Mouse (Mus musculus) heart, embryonic 16.5 days (tissue): ENCODE measurements at regions not wholly inside any gene's neighbourhood (a gene's known extent, or its start where the extent isn't known, plus 50 kb on each side); places are given as distances from the start of the nearest gene placed in this dataset.

ENCODE experiments used
- ATAC-seq: fragments of 200-750 bp; cut with Nextera tagmentation; replicated peaks from 2 replicates; pipeline ENCODE4 v1.8.0; 2017; ENCODE audit warnings: moderate number of reproducible peaks; ENCODE audit not compliant: insufficient read depth, low FRiP score; ENCODE audit errors: extremely low read depth
- H3K27ac ChIP-seq: fragments of 300-500 bp; sonication (generic); 2 replicates; pipeline ENCODE4 v1.5.1; 2014; ENCODE audit warnings: mild to moderate bottlenecking, low read length, control low read depth, moderate library complexity
- H3K27me3 ChIP-seq: fragments of 300-500 bp; sonication (generic); 2 replicates; pipeline ENCODE4 v1.6.1; 2014; ENCODE audit warnings: low read length, mixed read lengths; ENCODE audit not compliant: control insufficient read depth, insufficient read depth
- H3K36me3 ChIP-seq: fragments of 300-500 bp; sonication (generic); 2 replicates; pipeline ENCODE4 v1.6.1; 2014; ENCODE audit not compliant: control insufficient read depth, insufficient read depth
- H3K4me1 ChIP-seq: fragments of 300-500 bp; sonication (generic); 2 replicates; pipeline ENCODE4 v1.6.1; 2014; ENCODE audit warnings: low read length, mixed read lengths; ENCODE audit not compliant: control insufficient read depth, insufficient read depth
- H3K4me2 ChIP-seq: fragments of 300-500 bp; sonication (generic); 2 replicates; pipeline ENCODE4 v1.6.1; 2014; ENCODE audit warnings: low read depth, mild to moderate bottlenecking, control low read depth, low read length
- H3K4me3 ChIP-seq: fragments of 300-500 bp; sonication (generic); 2 replicates; pipeline ENCODE4 v1.5.1; 2014; ENCODE audit warnings: mild to moderate bottlenecking, control low read depth, low read length
- H3K9ac ChIP-seq: fragments of 300-500 bp; sonication (generic); 2 replicates; pipeline ENCODE4 v1.6.1; 2014; ENCODE audit warnings: low read length, control low read depth
- H3K9me3 ChIP-seq: fragments of 300-500 bp; sonication (generic); replicated peaks from 2 replicates; pipeline ENCODE4 v1.6.1; 2016; ENCODE audit warnings: low read length; ENCODE audit not compliant: control insufficient read depth
- WGBS: fragments of 180-500 bp; shearing (Covaris S2); extraction: QIAGEN DNeasy Blood & Tissue Kit; methylation state at CpG from one replicate; pipeline ENCODE4 v1.1.7; 2014; 5-methylcytosine and 5-hydroxymethylcytosine counted together

DNA sequence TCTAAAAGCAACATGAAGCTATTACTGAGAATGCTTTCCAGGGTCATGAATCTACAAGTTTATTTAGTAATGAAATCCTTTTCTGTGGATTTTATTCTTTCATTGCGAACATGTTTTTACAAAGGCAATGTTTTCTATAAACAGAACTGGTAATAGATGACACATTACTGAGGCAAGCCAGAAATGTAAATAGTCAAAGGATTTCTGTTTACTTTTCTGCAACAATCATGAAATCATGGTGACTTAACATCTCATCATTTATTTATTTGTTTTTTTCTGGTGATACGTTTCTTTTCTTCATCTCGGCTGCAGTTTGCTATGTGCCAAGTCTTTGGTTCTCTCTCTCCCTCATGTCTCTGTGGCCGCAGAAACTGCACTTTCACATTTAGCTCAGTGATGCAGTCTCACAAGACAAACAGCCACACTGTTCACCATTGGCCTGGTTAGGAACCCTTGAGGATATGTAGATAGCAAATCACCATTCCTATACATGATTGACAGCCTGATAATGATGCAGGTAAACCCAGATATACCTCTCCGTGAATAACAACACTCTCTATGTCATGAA is 462.8 kb downstream of the Ofcc1 start:
- Histone ChIP-seq H3K4me3 (no peak overlapping the region), H3K4me2 (no peak overlapping the region), H3K4me1 (no peaks in the 10 kb centered on the region), H3K9ac (no peak overlapping the region), H3K27me3 (no peaks in the 10 kb centered on the region), H3K36me3 (no peaks in the 10 kb centered on the region), H3K27ac (no peak overlapping the region), H3K9me3 (no peaks in the 10 kb centered on the region)
- WGBS, result 71% methylated on average over 5 of the region's 5 CpGs
- no peak for ATAC-seq

DNA sequence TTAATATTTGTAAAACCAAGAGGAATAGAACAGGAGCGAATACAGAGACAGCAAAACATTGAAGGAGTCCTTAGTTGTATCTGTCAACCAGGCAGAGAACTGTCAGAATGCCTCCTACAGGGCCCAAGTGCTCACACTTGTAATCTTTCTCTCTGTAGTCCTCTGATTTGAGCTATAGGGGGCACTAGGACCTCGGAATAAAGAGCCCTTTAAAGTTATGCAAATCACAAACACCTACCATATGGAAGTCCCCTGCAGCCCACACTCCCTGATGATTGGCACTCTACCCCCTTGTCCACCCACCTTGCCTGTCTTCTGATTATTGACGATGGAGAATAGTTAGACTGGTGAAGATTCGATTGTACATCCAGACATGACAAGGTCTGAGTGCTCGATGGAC is 467.1 kb downstream of the Ofcc1 start:
- Histone ChIP-seq H3K9me3 (no peaks in the 10 kb centered on the region), H3K4me2 (no peak overlapping the region), H3K36me3 (no peaks in the 10 kb centered on the region), H3K4me1 (no peaks in the 10 kb centered on the region), H3K4me3 (no peak overlapping the region), H3K27me3 (no peaks in the 10 kb centered on the region), H3K27ac (no peak overlapping the region), H3K9ac (no peak overlapping the region)
- no peak for ATAC-seq
- WGBS, result 65% methylated on average over 5 of the region's 5 CpGs

DNA sequence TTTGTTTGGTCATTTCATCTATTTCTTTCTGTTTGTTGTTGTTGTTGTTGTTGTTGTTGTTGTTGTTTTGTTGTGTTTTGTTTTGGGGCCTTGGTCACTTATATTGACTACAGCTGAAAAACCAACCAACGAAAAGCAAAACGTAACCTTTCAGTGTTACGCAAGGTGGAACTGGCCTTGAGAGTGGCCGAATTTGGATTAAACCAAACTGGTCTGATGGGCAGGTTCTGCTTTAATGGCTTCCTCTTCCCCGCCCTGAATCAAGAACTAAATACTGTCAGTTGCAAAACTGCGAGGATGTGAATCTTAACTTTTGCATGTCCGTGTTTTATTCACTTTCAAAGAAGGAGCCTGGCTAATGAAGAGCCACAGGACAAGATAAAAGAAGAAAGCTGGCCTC is 480.2 kb downstream of the Ofcc1 start:
- Histone ChIP-seq H3K4me2 (no peak overlapping the region), H3K4me3 (no peak overlapping the region), H3K36me3 (no peaks in the 10 kb centered on the region), H3K4me1 (no peaks in the 10 kb centered on the region), H3K27me3 (no peaks in the 10 kb centered on the region), H3K27ac (no peak overlapping the region), H3K9ac (no peak overlapping the region), H3K9me3 (no peaks in the 10 kb centered on the region)
- ATAC-seq, result no peak
- WGBS, result 86% methylated on average over 7 of the region's 7 CpGs

DNA sequence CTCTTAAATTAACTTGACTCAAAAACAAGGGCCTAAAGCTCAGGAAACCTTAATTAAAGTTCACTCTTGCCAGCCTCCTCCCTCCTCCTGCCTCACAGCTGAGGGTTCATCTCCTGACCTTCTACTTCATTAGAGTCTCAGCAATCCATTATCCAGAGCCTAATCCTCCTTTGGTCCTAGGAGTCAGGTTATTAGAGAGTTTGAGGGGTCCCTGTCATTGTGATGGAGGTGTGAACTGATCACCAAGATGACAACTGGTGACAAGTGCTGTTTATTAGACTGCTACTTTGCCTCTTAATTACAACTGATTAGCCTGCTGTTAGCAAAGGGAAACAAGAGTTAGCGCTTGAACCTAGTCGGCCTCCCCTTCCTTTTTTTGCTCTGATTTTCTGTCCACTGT is 481.1 kb downstream of the Ofcc1 start:
- ATAC-seq, result no peak
- H3K9ac ChIP-seq, result no peak overlapping the region
- H3K4me1 ChIP-seq, result no peaks in the 10 kb centered on the region
- no peak overlapping the region for H3K27ac ChIP-seq
- H3K27me3 ChIP-seq, result no peaks in the 10 kb centered on the region
- 61% methylated on average over 2 of the region's 2 CpGs for WGBS
- H3K36me3 ChIP-seq, result no peaks in the 10 kb centered on the region
- H3K4me3 ChIP-seq, result no peak overlapping the region
- no peak overlapping the region for H3K4me2 ChIP-seq
- no peaks in the 10 kb centered on the region for H3K9me3 ChIP-seq

DNA sequence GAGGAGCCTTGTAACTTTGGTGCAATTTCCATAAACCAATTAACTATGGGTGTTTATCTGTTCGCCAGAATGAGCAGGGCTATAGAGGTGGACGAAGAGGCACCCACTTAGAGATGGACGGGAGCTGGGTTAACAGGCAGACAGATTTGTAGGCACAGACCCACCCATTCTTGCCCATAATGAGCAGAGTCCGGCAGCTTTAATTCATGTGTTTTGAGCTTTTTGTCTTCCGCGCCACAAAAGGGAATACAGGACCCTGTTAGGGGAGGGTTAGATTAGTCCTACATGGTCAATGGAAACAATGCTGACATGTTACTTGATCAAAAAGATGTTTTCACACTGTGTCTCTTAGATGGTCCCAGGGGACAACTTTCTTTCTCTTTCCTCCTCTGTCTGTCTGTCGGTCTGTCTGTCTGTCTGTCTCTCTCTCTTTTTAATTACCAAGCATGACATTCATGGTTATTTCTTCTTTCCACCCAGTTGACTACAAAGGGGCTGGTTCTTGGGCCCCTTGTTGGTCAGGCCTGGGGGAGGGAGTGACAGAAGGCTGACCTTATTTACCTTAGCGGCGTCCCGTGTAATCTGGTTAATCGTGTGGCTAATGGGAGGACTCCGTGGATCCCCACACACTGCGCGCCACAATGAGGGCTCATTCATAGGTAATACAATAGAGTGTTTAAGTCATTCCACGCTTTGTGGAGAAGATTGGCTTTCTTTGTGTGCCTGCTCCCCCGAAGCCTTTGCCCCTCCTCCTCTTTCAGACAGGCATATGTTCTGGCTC is 483.7 kb downstream of the Ofcc1 start:
- H3K36me3 ChIP-seq, result no peaks in the 10 kb centered on the region
- no peak overlapping the region for H3K4me2 ChIP-seq
- 77% methylated on average over 16 of the region's 16 CpGs for WGBS
- ATAC-seq, result no peak
- H3K9me3 ChIP-seq, result no peaks in the 10 kb centered on the region
- H3K27ac ChIP-seq, result no peak overlapping the region
- H3K9ac ChIP-seq, result no peak overlapping the region
- H3K27me3 ChIP-seq, result no peaks in the 10 kb centered on the region
- no peak overlapping the region for H3K4me3 ChIP-seq
- no peaks in the 10 kb centered on the region for H3K4me1 ChIP-seq

DNA sequence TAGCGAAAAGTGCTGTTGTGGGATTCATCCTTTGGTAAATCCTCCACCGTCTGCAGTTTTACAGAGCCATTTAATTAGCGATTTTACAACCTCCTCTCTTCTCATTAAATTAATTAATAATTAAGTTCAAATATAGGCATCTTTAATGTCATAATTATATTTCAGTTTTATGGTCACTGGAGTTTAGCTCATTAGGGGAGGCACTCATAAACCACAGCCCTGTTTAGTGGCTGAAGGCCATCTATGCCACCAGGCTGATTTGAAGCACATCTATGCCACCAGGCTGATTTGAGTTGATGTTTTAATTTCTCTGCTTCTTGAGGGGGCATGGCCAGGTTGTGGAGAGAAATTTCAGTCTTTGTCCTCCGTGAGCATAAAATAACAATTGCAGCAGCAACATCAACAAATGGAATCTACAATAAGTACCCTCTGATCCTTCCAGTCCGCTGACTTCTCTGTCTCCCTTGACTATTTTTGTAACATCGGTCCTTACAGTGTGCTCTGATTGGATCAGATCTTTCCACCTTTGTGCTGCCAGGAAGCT is 508.9 kb downstream of the Ofcc1 start:
- ATAC-seq, result no peak
- Histone ChIP-seq H3K9me3 (no peaks in the 10 kb centered on the region), H3K27me3 (no peaks in the 10 kb centered on the region), H3K4me1 (no peaks in the 10 kb centered on the region), H3K4me2 (no peak overlapping the region), H3K4me3 (no peak overlapping the region), H3K27ac (no peak overlapping the region), H3K9ac (no peak overlapping the region), H3K36me3 (no peaks in the 10 kb centered on the region)
- 73% methylated on average over 6 of the region's 6 CpGs for WGBS

DNA sequence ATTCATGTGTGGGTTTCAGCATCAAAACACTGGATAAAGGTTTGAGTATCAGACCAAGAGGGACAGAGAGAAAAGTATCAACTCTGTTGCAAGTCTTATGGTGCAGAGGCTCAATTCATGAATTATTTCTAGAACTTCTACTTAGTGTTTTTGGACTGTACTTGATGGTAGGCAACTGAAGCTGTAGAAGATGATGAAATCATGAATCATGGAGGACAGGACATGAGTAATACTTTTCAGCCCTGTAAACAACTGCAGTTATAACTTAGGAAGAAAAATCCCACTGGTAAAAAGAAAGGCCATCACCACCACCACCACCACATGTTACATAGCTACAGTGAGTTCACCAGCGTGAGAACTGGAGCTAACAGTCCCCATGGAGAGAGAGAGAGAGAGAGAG is 511.9 kb downstream of the Ofcc1 start:
- H3K27ac ChIP-seq, result no peak overlapping the region
- no peaks in the 10 kb centered on the region for H3K27me3 ChIP-seq
- no peaks in the 10 kb centered on the region for H3K4me1 ChIP-seq
- no peaks in the 10 kb centered on the region for H3K9me3 ChIP-seq
- no peaks in the 10 kb centered on the region for H3K36me3 ChIP-seq
- no peak overlapping the region for H3K4me2 ChIP-seq
- H3K9ac ChIP-seq, result no peak overlapping the region
- ATAC-seq, result no peak
- H3K4me3 ChIP-seq, result no peak overlapping the region
- WGBS, result 100% methylated on average over 1 of the region's 1 CpGs

DNA sequence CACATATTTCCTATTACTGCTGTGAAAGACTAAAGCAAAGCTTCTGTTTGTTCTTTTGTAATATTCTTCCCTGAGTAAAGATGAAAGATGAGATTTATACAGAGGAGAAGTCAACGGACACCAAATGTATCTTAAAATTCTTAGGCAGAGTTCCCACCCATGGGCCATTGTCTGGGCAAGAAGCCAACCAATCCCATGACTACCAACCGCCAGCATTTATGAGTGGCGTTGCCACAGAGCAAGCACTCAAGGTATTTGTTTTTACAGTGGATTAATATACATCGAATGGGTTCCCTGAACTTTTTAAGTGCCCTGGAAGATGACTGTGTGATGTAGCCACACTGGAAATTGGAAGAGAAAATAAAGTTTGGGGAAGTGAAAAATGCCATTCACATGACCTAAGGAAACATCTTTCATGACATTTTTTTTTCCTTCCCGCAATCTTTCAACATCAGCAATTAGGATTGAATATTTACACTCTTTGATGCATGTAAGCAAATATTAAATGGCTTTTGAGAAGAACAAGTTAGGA is 525.1 kb downstream of the Ofcc1 start:
- Histone ChIP-seq H3K9ac (no peak overlapping the region), H3K27ac (no peak overlapping the region), H3K4me2 (no peak overlapping the region), H3K9me3 (no peaks in the 10 kb centered on the region), H3K27me3 (no peaks in the 10 kb centered on the region), H3K36me3 (no peaks in the 10 kb centered on the region), H3K4me1 (no peaks in the 10 kb centered on the region; the same call in 1 of the 2 replicates), H3K4me3 (no peak overlapping the region)
- WGBS, result 44% methylated on average over 5 of the region's 5 CpGs
- ATAC-seq, result no peak

DNA sequence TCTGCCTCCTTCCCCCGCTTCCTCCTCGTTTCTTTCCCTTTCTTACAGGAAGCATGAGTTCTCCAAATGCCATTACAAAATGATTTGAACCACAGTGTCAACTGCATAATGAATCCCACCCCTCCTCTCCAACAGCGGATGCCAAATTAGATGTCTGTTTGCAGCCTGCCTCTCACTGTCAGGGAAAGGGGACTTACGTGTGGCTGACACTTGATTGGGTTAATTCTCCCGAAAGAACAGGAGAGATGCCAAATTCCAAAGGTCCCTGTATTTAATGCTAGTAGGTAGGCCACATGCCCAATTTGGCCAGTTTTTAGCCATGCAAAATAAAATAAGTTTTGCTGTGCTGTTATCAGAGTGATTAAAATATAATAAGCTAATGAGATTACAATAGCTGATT is 525.9 kb downstream of the Ofcc1 start:
- H3K9ac ChIP-seq, result no peak overlapping the region
- H3K27ac ChIP-seq, result no peak overlapping the region
- H3K9me3 ChIP-seq, result no peaks in the 10 kb centered on the region
- no peaks in the 10 kb centered on the region for H3K36me3 ChIP-seq
- H3K4me2 ChIP-seq, result no peak overlapping the region
- H3K4me1 ChIP-seq, result no peaks in the 10 kb centered on the region; the same call in 1 of the 2 replicates
- ATAC-seq, result no peak
- WGBS, result 58% methylated on average over 5 of the region's 5 CpGs
- H3K27me3 ChIP-seq, result no peaks in the 10 kb centered on the region
- H3K4me3 ChIP-seq, result no peak overlapping the region
